In the genomic region with DNA sequence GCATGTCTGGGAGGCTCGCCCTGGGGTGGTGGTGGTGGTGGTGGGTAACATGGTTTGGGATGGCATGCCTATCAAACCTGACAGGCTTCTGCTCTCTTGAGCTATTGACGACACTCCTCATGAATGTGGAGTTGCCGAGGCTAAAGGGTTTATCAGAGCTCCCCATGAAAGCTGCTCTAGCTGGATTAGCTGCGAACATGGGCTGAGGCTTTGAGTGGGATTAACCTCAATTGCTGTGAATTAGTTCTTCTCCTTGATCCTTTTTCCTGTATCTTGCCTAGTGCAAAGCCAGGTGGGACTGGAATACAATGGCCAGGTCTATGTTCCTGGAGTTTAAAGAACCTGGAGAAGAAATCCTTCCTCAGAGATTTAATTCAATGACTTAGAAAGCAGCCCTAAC, we compare ENCODE assay signal across 20 mouse cellular contexts.
"Had no signal": no experiment of that assay in that cellular context is flagged by ENCODE, and none has a peak within 500 bp of the region (broad histone marks: within the 10 kb centered on the region; RNA-seq: fewer than 3 reads in every experiment).

No protein-coding gene starts in this region.

- H3K9ac ChIP-seq: liver, embryonic 13.5 days; liver, embryonic 15.5 days; liver, postnatal 0 days; lung, embryonic 15.5 days; midbrain, embryonic 13.5 days; neural tube, embryonic 12.5 days; stomach, embryonic 15.5 days had no signal

- DNase-seq: liver, embryonic 13.5 days; liver, postnatal 0 days; lung, adult 2 months; lung, postnatal 14 days; lung, postnatal 36 days; right cerebral cortex, postnatal 14 days; thymus, adult 2 months; thymus, postnatal 25 days; thymus, postnatal 4 days had no signal

- ATAC-seq: liver, postnatal 0 days; lung, postnatal 0 days; midbrain, embryonic 13.5 days had no signal

- H3K4me3 ChIP-seq: liver, embryonic 13.5 days; liver, embryonic 15.5 days; lung, embryonic 15.5 days; megakaryocyte, embryonic 14.5 days; midbrain, embryonic 13.5 days; neural tube, embryonic 12.5 days; stomach, embryonic 15.5 days had no signal

- H3K4me1 ChIP-seq: liver, embryonic 13.5 days; liver, embryonic 15.5 days; lung, embryonic 15.5 days; megakaryocyte, embryonic 14.5 days; midbrain, embryonic 13.5 days; neural tube, embryonic 12.5 days; stomach, embryonic 15.5 days had no signal

- H3K27ac ChIP-seq: liver, embryonic 13.5 days; liver, embryonic 15.5 days; lung, embryonic 15.5 days; macrophage; midbrain, embryonic 13.5 days; neural tube, embryonic 12.5 days; stomach, embryonic 15.5 days; stomach, postnatal 0 days had no signal

- H3K9me3 ChIP-seq: liver, embryonic 13.5 days; liver, embryonic 15.5 days; lung, embryonic 15.5 days; megakaryocyte, embryonic 14.5 days; midbrain, embryonic 13.5 days; neural tube, embryonic 12.5 days; stomach, embryonic 15.5 days had no signal

- H3K27me3 ChIP-seq: liver, embryonic 13.5 days; liver, embryonic 15.5 days; lung, embryonic 15.5 days; megakaryocyte, embryonic 14.5 days; midbrain, embryonic 13.5 days; neural tube, embryonic 12.5 days; stomach, embryonic 15.5 days had no signal

- H3K36me3 ChIP-seq: liver, embryonic 13.5 days; liver, embryonic 15.5 days; lung, embryonic 15.5 days; midbrain, embryonic 13.5 days; neural tube, embryonic 12.5 days; stomach, embryonic 15.5 days had no signal

- H3K4me2 ChIP-seq: liver, embryonic 11.5 days; liver, embryonic 13.5 days; liver, embryonic 15.5 days; lung, embryonic 15.5 days; midbrain, embryonic 11.5 days; midbrain, embryonic 13.5 days; neural tube, embryonic 12.5 days; stomach, embryonic 15.5 days had no signal
